Mouse (Mus musculus) skeletal muscle tissue, adult 2 months (tissue): ENCODE data around the gene Myo1b.

Experiments used
- DNase-seq: peaks from one replicate; pipeline ENCODE4 v3.0.0-alpha.2; 2012; ENCODE audit warnings: low read depth, low spot score

The Myo1b gene

GRCm38 (mm10) chr1:51849570-51850211 is 66.2 kb downstream of the Myo1b start:
- no peak for DNase-seq

GRCm38 (mm10) chr1:51845264-51846036 is 70.4 kb downstream of the Myo1b start:
- no peak for DNase-seq

GRCm38 (mm10) chr1:51837845-51838623 is 77.8 kb downstream of the Myo1b start:
- no peak for DNase-seq

- no peak for DNase-seq
Measured at GRCm38 (mm10) chr1:51837311-51837710, 78.6 kb downstream of the Myo1b start.

GRCm38 (mm10) chr1:51835795-51836194 is 80.1 kb downstream of the Myo1b start:
- no peak for DNase-seq

GRCm38 (mm10) chr1:51834072-51834471 is 81.8 kb downstream of the Myo1b start:
- no peak for DNase-seq

GRCm38 (mm10) chr1:51829353-51829752 is 86.5 kb downstream of the Myo1b start:
- DNase-seq, result no peak

- DNase-seq, result no peak
Measured at GRCm38 (mm10) chr1:51822531-51822930, 93.3 kb downstream of the Myo1b start.

GRCm38 (mm10) chr1:51821701-51822495 is 94.0 kb downstream of the Myo1b start:
- DNase-seq, result no peak

- DNase-seq, result no peak
Measured at GRCm38 (mm10) chr1:51820520-51820919, 95.4 kb downstream of the Myo1b start.

GRCm38 (mm10) chr1:51820013-51820441 is 95.8 kb downstream of the Myo1b start:
- no peak for DNase-seq

- DNase-seq, result no peak
Measured at GRCm38 (mm10) chr1:51815636-51816035, 100.2 kb downstream of the Myo1b start.

GRCm38 (mm10) chr1:51814854-51815630 is 100.8 kb downstream of the Myo1b start:
- DNase-seq, result no peak

- no peak for DNase-seq
Measured at GRCm38 (mm10) chr1:51808847-51809246, 107.0 kb downstream of the Myo1b start.

GRCm38 (mm10) chr1:51808228-51808627 is 107.6 kb downstream of the Myo1b start:
- DNase-seq, result no peak

GRCm38 (mm10) chr1:51805040-51805610 is 110.7 kb downstream of the Myo1b start:
- DNase-seq, result no peak

- no peak for DNase-seq
Measured at GRCm38 (mm10) chr1:51804296-51805039, 111.4 kb downstream of the Myo1b start.

GRCm38 (mm10) chr1:51798011-51798471 is 117.8 kb downstream of the Myo1b start:
- no peak for DNase-seq

- DNase-seq, result no peak
Measured at GRCm38 (mm10) chr1:51795586-51796309, 120.1 kb downstream of the Myo1b start.
